Mouse (Mus musculus) forebrain, postnatal 0 days (tissue): ENCODE measurements at regions not wholly inside any gene's neighbourhood (a gene's known extent, or its start where the extent isn't known, plus 50 kb on each side); places are given as distances from the start of the nearest gene placed in this dataset.
A peak's percentile ranks its signal among the peaks of the same experiment; 100 is the strongest.

ENCODE experiments used
- ATAC-seq: fragments of 200-750 bp; cut with Nextera tagmentation; 2 replicates; pipeline ENCODE4 v1.8.0; 2017; ENCODE audit warnings: mild to moderate bottlenecking, moderate library complexity
- DNase-seq: peaks from one replicate; pipeline ENCODE4 v3.0.0-alpha.2; 2015
- H3K27ac ChIP-seq: fragments of 300-500 bp; sonication (generic); 2 replicates; pipeline ENCODE4 v1.5.1; 2014; ENCODE audit warnings: low read depth, mild to moderate bottlenecking, antibody characterized with exemption, low read length, moderate library complexity, mixed read lengths
- H3K27me3 ChIP-seq: fragments of 300-500 bp; sonication (generic); 2 replicates; pipeline ENCODE4 v1.6.1; 2014; ENCODE audit warnings: mild to moderate bottlenecking, low read length, mixed read lengths; ENCODE audit not compliant: insufficient read depth
- H3K36me3 ChIP-seq: fragments of 300-500 bp; sonication (generic); 2 replicates; pipeline ENCODE4 v1.6.1; 2014; ENCODE audit warnings: mild to moderate bottlenecking, moderate library complexity; ENCODE audit not compliant: insufficient read depth
- H3K4me1 ChIP-seq: fragments of 300-500 bp; sonication (generic); 2 replicates; pipeline ENCODE4 v1.6.1; 2014; ENCODE audit warnings: antibody characterized with exemption; ENCODE audit not compliant: insufficient read depth
- H3K4me2 ChIP-seq: fragments of 300-500 bp; sonication (generic); 2 replicates; pipeline ENCODE4 v1.6.1; 2014; ENCODE audit warnings: low read depth, mild to moderate bottlenecking, moderate library complexity
- H3K4me3 ChIP-seq: fragments of 300-500 bp; sonication (generic); 2 replicates; pipeline ENCODE4 v1.5.1; 2014; ENCODE audit warnings: low read depth, low read length, mixed read lengths
- H3K9ac ChIP-seq: fragments of 300-500 bp; sonication (generic); 2 replicates; pipeline ENCODE4 v1.6.1; 2014; ENCODE audit warnings: mild to moderate bottlenecking
- H3K9me3 ChIP-seq: fragments of 300-500 bp; sonication (generic); 2 replicates; pipeline ENCODE4 v1.6.1; 2016; ENCODE audit warnings: low read length
- CTCF ChIP-seq: sonication (generic); IDR thresholded peaks from 2 replicates; pipeline ENCODE4 v1.5.1; 2016; ENCODE audit warnings: antibody characterized with exemption, control low read depth, low read depth
- WGBS: fragments of 180-500 bp; shearing (Covaris S2); extraction: QIAGEN DNeasy Blood & Tissue Kit; methylation state at CpG from one replicate; pipeline ENCODE4 v1.1.7; 2014; 5-methylcytosine and 5-hydroxymethylcytosine counted together

- DNase-seq (no peak), ATAC-seq (no peak)
- Histone ChIP-seq H3K4me3 (no peak overlapping the region), H3K4me2 (no peak overlapping the region), H3K36me3 (no peaks in the 10 kb centered on the region), H3K9me3 (no peaks in the 10 kb centered on the region), H3K27ac (no peak overlapping the region), H3K4me1 (no peaks in the 10 kb centered on the region), H3K9ac (no peak overlapping the region), H3K27me3 (no peaks in the 10 kb centered on the region)
- TF ChIP-seq CTCF: no peak
These were observed 1036.6 kb upstream of the Gm7489 start for GRCm38 (mm10) chr15:52848132-52848531.

- Histone ChIP-seq H3K27me3 (no peaks in the 10 kb centered on the region), H3K9ac (no peak overlapping the region), H3K4me1 (no peaks in the 10 kb centered on the region), H3K9me3 (no peaks in the 10 kb centered on the region), H3K4me3 (no peak overlapping the region), H3K27ac (no peak overlapping the region), H3K36me3 (no peaks in the 10 kb centered on the region), H3K4me2 (no peak overlapping the region)
- no peak for TF ChIP-seq CTCF
- DNase-seq: no peak
- no peak for ATAC-seq
- WGBS: 85% methylated on average over 4 of the region's 4 CpGs
These were observed 1026.0 kb upstream of the Gm7489 start for GRCm38 (mm10) chr15:52858682-52859081.

GRCm38 (mm10) chr15:52863494-52863893 is 1021.2 kb upstream of the Gm7489 start:
- Histone ChIP-seq H3K27me3 (no peaks in the 10 kb centered on the region), H3K4me3 (no peak overlapping the region), H3K9ac (no peak overlapping the region), H3K9me3 (no peaks in the 10 kb centered on the region), H3K4me1 (no peaks in the 10 kb centered on the region), H3K36me3 (no peaks in the 10 kb centered on the region), H3K27ac (no peak overlapping the region), H3K4me2 (no peak overlapping the region)
- TF ChIP-seq CTCF: no peak
- 86% methylated on average over 4 of the region's 4 CpGs for WGBS
- ATAC-seq (no peak), DNase-seq (no peak)

- no peak overlapping the region for H3K4me2 ChIP-seq
These were observed 992.3 kb upstream of the Gm7489 start for GRCm38 (mm10) chr15:52892244-52892950.

GRCm38 (mm10) chr15:52898107-52898506 is 986.6 kb upstream of the Gm7489 start:
- H3K9ac ChIP-seq: no peak overlapping the region
- DNase-seq: no peak
- no peak overlapping the region for H3K27ac ChIP-seq
- H3K9me3 ChIP-seq: no peaks in the 10 kb centered on the region
- H3K4me3 ChIP-seq: no peak overlapping the region
- TF ChIP-seq CTCF: no peak
- no peak for ATAC-seq
- WGBS: 74% methylated on average over 1 of the region's 1 CpGs
- no peak overlapping the region for H3K4me2 ChIP-seq
- no peaks in the 10 kb centered on the region for H3K4me1 ChIP-seq
- H3K27me3 ChIP-seq: no peaks in the 10 kb centered on the region
- H3K36me3 ChIP-seq: no peaks in the 10 kb centered on the region

More at GRCm38 (mm10) chr15:52892244-52892950, 992.3 kb upstream of the Gm7489 start:
- H3K9ac ChIP-seq: no peak overlapping the region
- no peaks in the 10 kb centered on the region for H3K4me1 ChIP-seq
- no peak overlapping the region for H3K27ac ChIP-seq
- no peak overlapping the region for H3K4me3 ChIP-seq
- DNase-seq: peak; percentile 49
- WGBS: 59% methylated on average over 9 of the region's 9 CpGs
- H3K27me3 ChIP-seq: no peaks in the 10 kb centered on the region
- ATAC-seq: peak; percentile 40; the same call in 1 of the 2 replicates
- no peaks in the 10 kb centered on the region for H3K36me3 ChIP-seq
- no peak for TF ChIP-seq CTCF
- H3K9me3 ChIP-seq: no peaks in the 10 kb centered on the region

- Histone ChIP-seq H3K27me3 (no peaks in the 10 kb centered on the region), H3K4me1 (no peaks in the 10 kb centered on the region), H3K36me3 (no peaks in the 10 kb centered on the region)
These were observed 985.3 kb upstream of the Gm7489 start for GRCm38 (mm10) chr15:52899403-52899802.

GRCm38 (mm10) chr15:52899822-52900221 is 984.9 kb upstream of the Gm7489 start:
- 75% methylated on average over 3 of the region's 3 CpGs for WGBS
- H3K27ac ChIP-seq: no peak overlapping the region
- no peak overlapping the region for H3K9ac ChIP-seq
- no peak for DNase-seq
- no peak for ATAC-seq
- no peaks in the 10 kb centered on the region for H3K36me3 ChIP-seq
- no peak overlapping the region for H3K4me2 ChIP-seq
- H3K4me3 ChIP-seq: no peak overlapping the region
- no peak for TF ChIP-seq CTCF
- H3K9me3 ChIP-seq: no peaks in the 10 kb centered on the region
- H3K27me3 ChIP-seq: no peaks in the 10 kb centered on the region
- H3K4me1 ChIP-seq: no peaks in the 10 kb centered on the region

More at GRCm38 (mm10) chr15:52899403-52899802, 985.3 kb upstream of the Gm7489 start:
- H3K9me3 ChIP-seq: no peaks in the 10 kb centered on the region
- 91% methylated on average over 4 of the region's 4 CpGs for WGBS
- DNase-seq (no peak), ATAC-seq (no peak)
- H3K27ac ChIP-seq: no peak overlapping the region
- H3K4me3 ChIP-seq: no peak overlapping the region
- H3K9ac ChIP-seq: no peak overlapping the region
- no peak for TF ChIP-seq CTCF
- H3K4me2 ChIP-seq: no peak overlapping the region
